Mouse (Mus musculus): ENCODE data around the gene Gm14819.
"Not testable (repeated sequence)": the region's sequence is repeated elsewhere in the genome, so short reads cannot be mapped to it uniquely, and the experiment has no call there.

Gm14819 gene

DNA sequence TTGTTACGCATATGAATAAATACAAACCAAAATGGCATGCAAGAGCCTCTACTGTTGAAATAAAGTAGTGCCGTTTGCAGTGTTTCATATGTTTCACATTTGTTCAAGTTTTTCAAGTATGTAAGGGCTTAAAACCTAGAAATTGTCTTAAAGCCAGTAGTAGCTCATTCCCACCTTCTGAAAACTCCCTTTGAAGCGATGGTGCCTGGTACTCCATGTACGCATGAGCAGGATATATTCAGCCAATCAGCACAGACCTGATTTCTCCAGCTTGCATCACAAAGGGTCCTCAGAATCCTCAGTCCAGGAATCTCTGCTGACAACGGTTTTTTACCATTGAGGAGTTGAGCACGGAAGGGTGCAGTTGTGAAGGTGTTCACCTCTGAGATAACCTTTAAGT lies at the start of gene Gm14819:
Gm14819 (plus strand) TSS at position 301 of the 400 bp plus-strand sequence.
- DNase-seq: not testable (repeated sequence)

Measured in cerebellum, postnatal 25 days (tissue).